ENCODE assay signal across 13 mouse cellular contexts in genomic region chr6:22044880-22045605, GRCm38 (mm10). TPM values are rescaled to one million over a fixed set of nuclear protein-coding genes. Genes with fewer than 3 reads are reported as not detected.
DNase-seq lines count a peak whose midpoint lies in the region; ATAC-seq and TF ChIP-seq lines count a peak whose summit lies in the region.
"Had no signal": no experiment of that assay in that cellular context is flagged by ENCODE, and none has a peak within 500 bp of the region (broad histone marks: within the 10 kb centered on the region; RNA-seq: fewer than 3 reads in every experiment).

No protein-coding gene starts in this region.

- ATAC-seq in intestine, embryonic 14.5 days (replicated peaks; ENCODE audit: low FRiP score, low TSS enrichment, low read depth) = no peak
- ATAC-seq in intestine, postnatal 0 days = no peak
- ATAC-seq in heart, embryonic 15.5 days (replicated peaks; ENCODE audit: insufficient number of reproducible peaks, insufficient read depth, low FRiP score, low read depth) = peak; percentile 53
- peak; percentile 46; the same call in 1 of the 2 replicates for ATAC-seq in kidney, embryonic 16.5 days (ENCODE audit: low FRiP score, low TSS enrichment)
- ATAC-seq: forebrain, postnatal 0 days had no signal

- TF ChIP-seq CTCF in intestine, postnatal 0 days (IDR thresholded peaks at IDR 0.05; ENCODE audit: low read depth) = no peak

- 72% methylated on average over 9 of the region's 9 CpGs for WGBS in intestine, embryonic 14.5 days
- WGBS in intestine, postnatal 0 days = 61% methylated on average over 9 of the region's 9 CpGs
- 51% methylated on average over 9 of the region's 9 CpGs for WGBS in heart, embryonic 15.5 days
- WGBS in kidney, embryonic 16.5 days = 40% methylated on average over 9 of the region's 9 CpGs

- H3K27ac ChIP-seq in intestine, embryonic 14.5 days (ENCODE audit: low read depth) = no peak overlapping the region
- H3K27ac ChIP-seq in intestine, postnatal 0 days (ENCODE audit: low read depth, low read length) = no peak overlapping the region
- H3K27ac ChIP-seq in heart, embryonic 15.5 days = peak overlapping the region; percentile 27
- peak overlapping the region; percentile 62; the same call in 1 of the 2 replicates for H3K27ac ChIP-seq in kidney, embryonic 16.5 days (ENCODE audit: low read length)
- H3K27ac ChIP-seq: embryonic facial prominence, embryonic 13.5 days; hindbrain, embryonic 14.5 days had no signal

- H3K9ac ChIP-seq in intestine, embryonic 14.5 days (ENCODE audit: low read length) = no peak overlapping the region
- H3K9ac ChIP-seq in intestine, postnatal 0 days (ENCODE audit: low read depth, low read length) = no peak overlapping the region
- H3K9ac ChIP-seq in heart, embryonic 15.5 days = no peak overlapping the region
- H3K9ac ChIP-seq in kidney, embryonic 16.5 days (replicated peaks; ENCODE audit: low read length) = no peak overlapping the region
- H3K9ac ChIP-seq: embryonic facial prominence, embryonic 13.5 days; forebrain, postnatal 0 days; hindbrain, embryonic 14.5 days had no signal

- no peaks in the 10 kb centered on the region for H3K36me3 ChIP-seq in intestine, embryonic 14.5 days (ENCODE audit: control insufficient read depth, insufficient read depth, low read length)
- H3K36me3 ChIP-seq in intestine, postnatal 0 days (ENCODE audit: control insufficient read depth, insufficient read depth) = no peaks in the 10 kb centered on the region
- no peaks in the 10 kb centered on the region for H3K36me3 ChIP-seq in heart, embryonic 15.5 days
- no peaks in the 10 kb centered on the region for H3K36me3 ChIP-seq in kidney, embryonic 16.5 days (ENCODE audit: insufficient read depth, low read length)
- H3K36me3 ChIP-seq: embryonic facial prominence, embryonic 13.5 days had no signal

- DNase-seq in intestine, embryonic 14.5 days (ENCODE audit: low spot score) = peak; percentile 27
- peak; percentile 65 for DNase-seq in lung, postnatal 36 days
- DNase-seq in frontal cortex, adult 2 months (ENCODE audit: extremely low spot score in 1 of 2, low spot score in 1 of 2) = no peak
- DNase-seq in right cerebral cortex, postnatal 25 days = no peak
- DNase-seq: cerebellum, adult 2 months; forebrain, postnatal 0 days; layer of hippocampus, adult 9-11 months; thymus, adult 2 months had no signal

- H3K27me3 ChIP-seq in intestine, embryonic 14.5 days (replicated peaks; ENCODE audit: control insufficient read depth, insufficient read depth, low read length) = no peaks in the 10 kb centered on the region
- H3K27me3 ChIP-seq in intestine, postnatal 0 days (replicated peaks; ENCODE audit: control insufficient read depth, insufficient read depth, low read length) = no peaks in the 10 kb centered on the region
- no peaks in the 10 kb centered on the region for H3K27me3 ChIP-seq in heart, embryonic 15.5 days
- H3K27me3 ChIP-seq in kidney, embryonic 16.5 days (ENCODE audit: insufficient read depth, low read length) = no peaks in the 10 kb centered on the region
- H3K27me3 ChIP-seq: embryonic facial prominence, embryonic 13.5 days had no signal

- no peak overlapping the region for H3K4me2 ChIP-seq in intestine, embryonic 14.5 days (ENCODE audit: low read length)
- H3K4me2 ChIP-seq in intestine, postnatal 0 days (replicated peaks; ENCODE audit: low read depth) = no peak overlapping the region
- H3K4me2 ChIP-seq in heart, embryonic 15.5 days = peak overlapping the region; percentile 9; the same call in 1 of the 2 replicates
- H3K4me2 ChIP-seq in kidney, embryonic 16.5 days (replicated peaks; ENCODE audit: low read depth, low read length) = no peak overlapping the region
- H3K4me2 ChIP-seq: embryonic facial prominence, embryonic 13.5 days; hindbrain, embryonic 14.5 days had no signal

- no peak overlapping the region for H3K4me3 ChIP-seq in intestine, embryonic 14.5 days (ENCODE audit: low read depth, low read length)
- H3K4me3 ChIP-seq in intestine, postnatal 0 days (ENCODE audit: low read depth, low read length) = no peak overlapping the region
- no peak overlapping the region for H3K4me3 ChIP-seq in heart, embryonic 15.5 days
- no peak overlapping the region for H3K4me3 ChIP-seq in kidney, embryonic 16.5 days (ENCODE audit: low read length)
- H3K4me3 ChIP-seq: embryonic facial prominence, embryonic 13.5 days had no signal

- H3K4me1 ChIP-seq in intestine, embryonic 14.5 days (replicated peaks; ENCODE audit: control insufficient read depth, insufficient read depth, low read length) = no peaks in the 10 kb centered on the region; the same call in 1 of the 2 replicates
- H3K4me1 ChIP-seq in intestine, postnatal 0 days (replicated peaks; ENCODE audit: control insufficient read depth, insufficient read depth, low read length) = no peaks in the 10 kb centered on the region
- H3K4me1 ChIP-seq in heart, embryonic 15.5 days (replicated peaks) = peaks cover 4% of the 10 kb centered on the region; the same call in 1 of the 2 replicates
- H3K4me1 ChIP-seq in kidney, embryonic 16.5 days (ENCODE audit: insufficient read depth, low read length) = peaks cover 22% of the 10 kb centered on the region

- H3K9me3 ChIP-seq in intestine, embryonic 14.5 days (ENCODE audit: control insufficient read depth, low read length) = no peaks in the 10 kb centered on the region
- H3K9me3 ChIP-seq in intestine, postnatal 0 days (ENCODE audit: control insufficient read depth) = no peaks in the 10 kb centered on the region
- H3K9me3 ChIP-seq in heart, embryonic 15.5 days (replicated peaks) = no peaks in the 10 kb centered on the region
- no peaks in the 10 kb centered on the region for H3K9me3 ChIP-seq in kidney, embryonic 16.5 days (ENCODE audit: low read length)
- H3K9me3 ChIP-seq: embryonic facial prominence, embryonic 13.5 days had no signal

RNA-seq across cellular contexts. Expression of gene Cped1, which starts 59.3 kb away (rescaled TPM):
- polyA plus RNA-seq in intestine, embryonic 14.5 days (2014; fragmentation: Nextera tagmentation; extraction: Ambion mirVana) = 35.5 and 38.5 TPM in 2 replicates
- polyA plus RNA-seq in intestine, postnatal 0 days (2015; fragmentation: Nextera tagmentation; extraction: Ambion mirVana) = 11.0 and 11.2 TPM in 2 replicates
- 4.7 and 5.7 TPM in 2 replicates for polyA plus RNA-seq in heart, embryonic 15.5 days (2015; fragmentation: Nextera tagmentation; extraction: Ambion mirVana)
- polyA plus RNA-seq in kidney, embryonic 16.5 days (2015; fragmentation: Nextera tagmentation; extraction: Ambion mirVana) = 35.4 and 42.6 TPM in 2 replicates
- polyA plus RNA-seq in frontal cortex, adult 2 months (2012; rRNA removed) = 2.2 and 2.8 TPM in 2 replicates

Comparison
In these comparisons a context has a peak if more than half of its experiments do, and no peak if none do; other contexts are left out.
1. ATAC-seq: peak in heart, embryonic 15.5 days (single experiment) and kidney, embryonic 16.5 days (single experiment); none in intestine, embryonic 14.5 days (single experiment) and intestine, postnatal 0 days (single experiment).
2. DNase-seq: peak in intestine, embryonic 14.5 days (single experiment) and lung, postnatal 36 days (single experiment); none in frontal cortex, adult 2 months (0 of 2) and right cerebral cortex, postnatal 25 days (single experiment).
3. H3K27ac ChIP-seq: peak in heart, embryonic 15.5 days (single experiment) and kidney, embryonic 16.5 days (single experiment); none in intestine, embryonic 14.5 days (single experiment) and intestine, postnatal 0 days (single experiment).